Mouse (Mus musculus) thymus, adult 2 months (tissue): ENCODE measurements at regions not wholly inside any gene's neighbourhood (a gene's known extent, or its start where the extent isn't known, plus 50 kb on each side); places are given as distances from the start of the nearest gene placed in this dataset.
A peak's percentile ranks its signal among the peaks of the same experiment; 100 is the strongest.

Experiments
- DNase-seq: peaks from one replicate; pipeline ENCODE4 v3.0.0; 2021
- H3K27ac ChIP-seq: fragments of 200-500 bp; 2 replicates; pipeline ENCODE4 v1.5.1; 2012; ENCODE audit warnings: low read length, control low read depth; ENCODE audit not compliant: control insufficient read depth, insufficient read depth
- H3K27me3 ChIP-seq: fragments of 200-500 bp; 2 replicates; pipeline ENCODE4 v1.6.1; 2012; ENCODE audit warnings: mild to moderate bottlenecking, low read length, moderate library complexity, mixed read lengths; ENCODE audit not compliant: control insufficient read depth, insufficient read depth
- H3K36me3 ChIP-seq: fragments of 200-500 bp; 2 replicates; pipeline ENCODE4 v1.6.1; 2012; ENCODE audit warnings: mild to moderate bottlenecking, low read length, moderate library complexity; ENCODE audit not compliant: control insufficient read depth, insufficient read depth
- H3K4me1 ChIP-seq: fragments of 200-500 bp; replicated peaks from 2 replicates; pipeline ENCODE4 v1.6.1; 2012; ENCODE audit warnings: low read length; ENCODE audit not compliant: control insufficient read depth, insufficient read depth
- H3K4me3 ChIP-seq: fragments of 200-500 bp; 2 replicates; pipeline ENCODE4 v1.5.1; 2012; ENCODE audit warnings: mild to moderate bottlenecking, low read length, control low read depth, moderate library complexity; ENCODE audit not compliant: control insufficient read depth, insufficient read depth
- CTCF ChIP-seq: fragments of 200-500 bp; IDR thresholded peaks from 2 replicates; pipeline ENCODE4 v1.5.1; 2012; ENCODE audit warnings: mild to moderate bottlenecking, control low read depth, low read length, moderate library complexity, borderline replicate concordance; ENCODE audit not compliant: control insufficient read depth, poor library complexity, insufficient read depth; ENCODE audit errors: extremely low read depth
- POLR2A ChIP-seq: fragments of 200-500 bp; IDR thresholded peaks from 2 replicates; pipeline ENCODE4 v1.6.1; 2012; ENCODE audit warnings: mild to moderate bottlenecking, low read length, control low read depth, moderate library complexity; ENCODE audit not compliant: control insufficient read depth, poor library complexity, insufficient read depth; ENCODE audit errors: extremely low read depth
- WGBS: fragments of 180-500 bp; shearing (Covaris S2); methylation state at CpG from one replicate; pipeline ENCODE4 v1.1.7; 2018; 5-methylcytosine and 5-hydroxymethylcytosine counted together

GRCm38 (mm10) chr16:78247189-78247588 is 54.1 kb upstream of the Cxadr start:
- TF ChIP-seq POLR2A (no peak), CTCF (no peak)
- no peaks in the 10 kb centered on the region for H3K4me1 ChIP-seq
- no peak for DNase-seq
- H3K36me3 ChIP-seq: no peaks in the 10 kb centered on the region
- no peak overlapping the region for H3K4me3 ChIP-seq
- H3K27ac ChIP-seq: no peak overlapping the region
- no peaks in the 10 kb centered on the region for H3K27me3 ChIP-seq
- 90% methylated on average over 3 of the region's 3 CpGs for WGBS

- no peaks in the 10 kb centered on the region for H3K36me3 ChIP-seq
- DNase-seq: no peak
- H3K27me3 ChIP-seq: no peaks in the 10 kb centered on the region; the same call in 1 of the 2 replicates
- H3K4me1 ChIP-seq: peaks cover 4% of the 10 kb centered on the region; the same call in 1 of the 2 replicates
- H3K4me3 ChIP-seq: no peak overlapping the region
- no peak for TF ChIP-seq POLR2A
- no peak for TF ChIP-seq CTCF
- 90% methylated on average over 3 of the region's 3 CpGs for WGBS
- no peak overlapping the region for H3K27ac ChIP-seq
Measured at GRCm38 (mm10) chr16:78242678-78243077, 58.6 kb upstream of the Cxadr start.

GRCm38 (mm10) chr16:78240152-78240551 is 61.1 kb upstream of the Cxadr start:
- Histone ChIP-seq H3K27me3 (no peaks in the 10 kb centered on the region; the same call in 1 of the 2 replicates), H3K4me3 (no peak overlapping the region), H3K36me3 (no peaks in the 10 kb centered on the region), H3K27ac (no peak overlapping the region), H3K4me1 (peaks cover 7% of the 10 kb centered on the region; the same call in 1 of the 2 replicates)
- TF ChIP-seq CTCF (no peak), POLR2A (no peak)
- DNase-seq: no peak
- 83% methylated on average over 4 of the region's 4 CpGs for WGBS

- Histone ChIP-seq H3K27me3 (no peaks in the 10 kb centered on the region; the same call in 1 of the 2 replicates), H3K27ac (no peak overlapping the region), H3K4me3 (peak overlapping the region; percentile 17; the same call in 1 of the 2 replicates), H3K36me3 (no peaks in the 10 kb centered on the region), H3K4me1 (peaks cover 7% of the 10 kb centered on the region; the same call in 1 of the 2 replicates)
- whole genome bisulfite sequencing: 15% methylated on average over 18 of the region's 18 CpGs
- TF ChIP-seq CTCF: no peak
- no peak for DNase-seq
Measured at GRCm38 (mm10) chr16:78238052-78238701, 63.1 kb upstream of the Cxadr start.

- no peak for TF ChIP-seq CTCF
- TF ChIP-seq POLR2A: no peak
- WGBS: 2% methylated on average over 15 of the region's 15 CpGs
- Histone ChIP-seq H3K27me3 (no peaks in the 10 kb centered on the region; the same call in 1 of the 2 replicates), H3K4me1 (peaks cover 7% of the 10 kb centered on the region; the same call in 1 of the 2 replicates), H3K36me3 (no peaks in the 10 kb centered on the region), H3K4me3 (peak overlapping the region; percentile 17; the same call in 1 of the 2 replicates), H3K27ac (no peak overlapping the region)
- DNase-seq: no peak
Measured at GRCm38 (mm10) chr16:78237641-78238051, 63.6 kb upstream of the Cxadr start.

DNA sequence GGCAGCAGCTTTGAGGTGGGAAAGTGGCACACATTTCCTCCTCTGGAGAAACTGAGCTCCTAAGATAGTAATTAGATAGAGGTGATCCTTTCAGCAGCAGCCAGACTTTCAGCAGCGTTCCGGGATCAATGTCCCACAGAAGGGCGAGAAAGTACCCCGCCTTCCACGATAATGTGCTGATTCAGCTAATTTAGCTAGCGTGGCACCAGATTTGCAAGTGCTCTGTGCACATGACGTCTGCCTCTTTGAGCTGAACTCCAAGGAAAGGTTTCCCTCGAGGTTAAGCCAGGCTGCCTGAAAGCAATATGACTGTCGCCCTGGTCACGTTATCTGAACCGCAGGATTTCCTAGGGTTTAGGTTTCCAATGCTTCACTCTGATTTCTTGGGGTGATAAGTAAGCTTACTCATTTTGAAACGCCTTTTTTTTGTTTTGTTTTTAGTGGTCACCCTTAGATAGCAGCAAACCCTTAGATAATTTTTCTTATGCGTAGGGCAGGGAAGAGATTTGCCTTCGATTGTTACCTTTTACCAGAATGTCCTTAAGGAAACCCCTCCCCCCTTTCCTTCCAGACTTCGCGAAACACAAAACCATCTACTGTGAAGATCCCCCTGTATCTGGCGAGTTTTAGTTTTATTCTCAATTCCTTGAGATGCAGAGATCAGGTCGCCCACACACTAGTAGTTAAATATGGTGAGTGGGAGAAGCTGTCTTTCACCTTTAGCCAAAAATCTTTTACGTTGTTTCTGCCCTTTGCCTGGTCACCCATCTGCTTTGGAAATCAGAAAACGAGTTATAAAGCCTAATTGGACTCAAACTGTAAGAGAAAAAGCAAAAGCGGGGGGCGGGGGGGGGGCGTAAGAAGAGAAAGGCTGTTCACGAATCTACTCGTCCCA is 64.3 kb upstream of the Cxadr start:
- Histone ChIP-seq H3K4me1 (peaks cover 7% of the 10 kb centered on the region; the same call in 1 of the 2 replicates), H3K36me3 (no peaks in the 10 kb centered on the region), H3K4me3 (no peak overlapping the region), H3K27me3 (no peaks in the 10 kb centered on the region; the same call in 1 of the 2 replicates), H3K27ac (no peak overlapping the region)
- DNase-seq: no peak
- 4% methylated on average over 25 of the region's 25 CpGs for WGBS
- no peak for TF ChIP-seq POLR2A
